Mouse (Mus musculus): ENCODE results near the gene Dcpp3.

DNA sequence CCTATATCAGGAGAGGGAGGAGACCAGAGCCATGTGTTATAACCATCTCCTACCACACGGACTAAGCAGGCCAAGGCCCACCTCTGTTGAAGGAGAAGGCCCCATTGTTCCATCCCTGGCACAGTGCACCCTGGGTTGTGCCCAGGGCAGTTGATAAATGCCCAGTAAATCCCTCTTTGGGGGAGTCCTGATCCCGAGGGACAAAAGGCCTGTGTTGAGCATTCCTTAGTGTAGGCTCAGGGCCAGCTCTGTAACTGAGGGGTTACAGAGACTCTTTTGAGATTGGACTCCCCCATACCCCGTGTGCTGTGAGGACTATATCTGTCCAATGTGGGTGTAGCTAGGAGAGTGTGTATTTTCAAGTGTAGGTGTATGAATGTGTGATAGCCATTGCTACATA lies 40.5 kb upstream of the Dcpp3 start:
- TF ChIP-seq POLR2A (IDR thresholded peaks at IDR 0.05; ENCODE audit: insufficient read length, low read depth): no peak
- TF ChIP-seq SRF (IDR thresholded peaks at IDR 0.05; ENCODE audit: control insufficient read depth, insufficient read length, low read depth): no peak
- TF ChIP-seq CEBPB (IDR thresholded peaks at IDR 0.05; ENCODE audit: insufficient read depth, poor library complexity, severe bottlenecking): no peak
- no peak for TF ChIP-seq E2F4 (IDR thresholded peaks at IDR 0.05; ENCODE audit: insufficient read depth)
- TF ChIP-seq TCF12 (IDR thresholded peaks at IDR 0.05; ENCODE audit: insufficient read depth, poor library complexity, severe bottlenecking): no peak
- no peak for TF ChIP-seq MAX (IDR thresholded peaks at IDR 0.05; ENCODE audit: low read depth)
